Mouse (Mus musculus) kidney, embryonic 15.5 days (tissue): ENCODE measurements around the gene Ccdc126. TPM values are rescaled to one million over a fixed set of nuclear protein-coding genes. Genes with fewer than 3 reads are reported as not detected.
A peak's percentile ranks its signal among the peaks of the same experiment; 100 is the strongest.

Experiments used
- ATAC-seq: fragments of 200-750 bp; cut with Nextera tagmentation; replicated peaks from 2 replicates; pipeline ENCODE4 v1.8.0; 2017; ENCODE audit warnings: moderate TSS enrichment; ENCODE audit not compliant: low FRiP score
- H3K27ac ChIP-seq: fragments of 300-500 bp; sonication (generic); 2 replicates; pipeline ENCODE4 v1.5.1; 2015; ENCODE audit warnings: mild to moderate bottlenecking, inconsistent platforms
- H3K27me3 ChIP-seq: fragments of 300-500 bp; sonication (generic); 2 replicates; pipeline ENCODE4 v1.6.1; 2015; ENCODE audit warnings: inconsistent platforms
- H3K36me3 ChIP-seq: fragments of 300-500 bp; sonication (generic); 2 replicates; pipeline ENCODE4 v1.6.1; 2015; ENCODE audit warnings: inconsistent platforms
- H3K4me1 ChIP-seq: fragments of 300-500 bp; sonication (generic); 2 replicates; pipeline ENCODE4 v1.6.1; 2015; ENCODE audit warnings: inconsistent platforms
- H3K4me2 ChIP-seq: fragments of 300-500 bp; sonication (generic); 2 replicates; pipeline ENCODE4 v1.6.1; 2015; ENCODE audit warnings: moderate library complexity, mild to moderate bottlenecking, inconsistent platforms
- H3K4me3 ChIP-seq: fragments of 300-500 bp; sonication (generic); replicated peaks from 2 replicates; pipeline ENCODE4 v1.5.1; 2015; ENCODE audit warnings: mild to moderate bottlenecking, inconsistent platforms
- H3K9ac ChIP-seq: fragments of 300-500 bp; sonication (generic); 2 replicates; pipeline ENCODE4 v1.6.1; 2015; ENCODE audit warnings: mild to moderate bottlenecking, inconsistent platforms
- H3K9me3 ChIP-seq: fragments of 300-500 bp; sonication (generic); replicated peaks from 2 replicates; pipeline ENCODE4 v1.6.1; 2016; ENCODE audit warnings: inconsistent platforms
- WGBS: fragments of 180-500 bp; shearing (Covaris S2); methylation state at CpG from one replicate; pipeline ENCODE4 v1.1.7; 2015; ENCODE audit warnings: mixed read lengths; 5-methylcytosine and 5-hydroxymethylcytosine counted together
- polyA plus RNA-seq: library from polyadenylated mRNA; unstranded; fragments of >200 nt; fragmentation: Nextera tagmentation; extraction: Ambion mirVana; gene quantifications from 2 replicates; pipeline ENCODE4 v1.2.1, GENCODE M21; 2015

The Ccdc126 gene
- polyA plus RNA-seq, 1 experiment from 2014 or later = 11.4 TPM

DNA sequence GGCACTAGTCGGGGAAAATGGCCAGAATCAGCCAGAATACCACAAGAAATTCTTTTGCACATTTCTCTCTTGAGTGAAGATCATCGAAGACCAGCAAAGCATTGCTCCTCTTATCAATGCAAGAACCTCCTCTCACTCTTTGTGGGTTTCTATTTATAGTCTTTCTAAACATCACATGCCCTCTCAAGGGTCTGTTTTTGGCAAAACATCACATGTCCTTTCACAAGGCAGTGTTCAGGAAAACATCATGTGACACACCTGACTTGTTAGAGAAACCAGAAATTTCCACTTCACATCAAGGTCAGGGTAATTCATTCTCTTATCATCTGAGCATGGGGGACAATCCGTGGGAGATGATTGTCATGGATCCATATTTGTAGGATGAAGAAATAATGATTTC, 35.5 kb downstream of the Ccdc126 start:
- WGBS = 88% methylated on average over 3 of the region's 3 CpGs
- 0 out of 2 replicates have a peak, but pooled peaks cover 2% of the 10 kb centered on the region for H3K9me3 ChIP-seq
- H3K36me3 ChIP-seq = no peaks in the 10 kb centered on the region

DNA sequence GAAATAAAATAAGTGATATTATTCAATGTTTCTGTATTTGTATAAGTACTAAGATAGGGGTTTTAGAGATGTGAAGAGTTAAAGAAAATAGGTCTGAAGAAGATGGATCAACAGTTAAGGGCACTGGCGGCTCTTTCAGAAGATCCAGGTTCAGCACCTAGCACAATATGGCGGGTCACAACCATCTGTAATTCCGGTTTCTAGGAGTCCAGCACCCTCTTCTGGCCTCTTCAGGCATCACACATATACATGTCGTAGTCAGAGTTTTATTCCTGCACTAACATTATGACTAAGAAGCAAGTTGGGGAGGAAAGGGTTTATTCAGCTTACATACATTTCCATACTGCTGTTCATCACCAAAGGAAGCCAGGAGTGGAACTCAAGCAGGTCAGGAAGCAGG, 36.1 kb downstream of the Ccdc126 start:
- H3K36me3 ChIP-seq = no peaks in the 10 kb centered on the region
- H3K4me2 ChIP-seq = no peak overlapping the region
- H3K27ac ChIP-seq = no peak overlapping the region
- 77% methylated on average over 4 of the region's 4 CpGs for WGBS
- H3K27me3 ChIP-seq = no peaks in the 10 kb centered on the region
- no peak overlapping the region for H3K4me3 ChIP-seq
- H3K4me1 ChIP-seq = no peaks in the 10 kb centered on the region
- 0 out of 2 replicates have a peak, but pooled peaks cover under 1% of the 10 kb centered on the region for H3K9me3 ChIP-seq
- ATAC-seq = no peak
- no peak overlapping the region for H3K9ac ChIP-seq

More for the DNA sequence above, 35.5 kb downstream of the Ccdc126 start:
- Histone ChIP-seq H3K9ac (no peak overlapping the region), H3K27me3 (no peaks in the 10 kb centered on the region), H3K4me2 (no peak overlapping the region), H3K4me3 (no peak overlapping the region), H3K27ac (no peak overlapping the region), H3K4me1 (no peaks in the 10 kb centered on the region)
- no peak for ATAC-seq

DNA sequence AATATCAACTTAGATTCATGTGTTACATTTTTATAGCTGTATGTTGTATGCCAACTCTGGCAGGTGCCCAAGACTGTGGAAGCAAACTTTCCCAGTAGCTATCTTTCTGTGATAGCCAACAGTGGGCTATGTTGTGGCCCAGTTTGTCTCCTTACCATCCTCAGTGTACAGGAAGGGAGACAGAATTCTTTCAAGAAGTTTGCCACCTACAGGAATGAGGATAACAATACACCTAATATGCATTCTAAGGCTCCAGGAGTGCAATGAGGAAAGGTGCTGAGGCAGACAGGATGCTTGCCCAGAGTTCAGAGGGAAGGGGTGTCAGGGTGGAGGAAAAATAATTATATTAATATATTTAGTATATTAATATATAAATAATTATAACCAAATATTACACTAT, 41.3 kb downstream of the Ccdc126 start:
- Histone ChIP-seq H3K4me2 (no peak overlapping the region), H3K9me3 (no peaks in the 10 kb centered on the region), H3K9ac (no peak overlapping the region), H3K4me1 (no peaks in the 10 kb centered on the region), H3K27me3 (no peaks in the 10 kb centered on the region), H3K4me3 (no peak overlapping the region), H3K27ac (no peak overlapping the region), H3K36me3 (no peaks in the 10 kb centered on the region)
- ATAC-seq = no peak

DNA sequence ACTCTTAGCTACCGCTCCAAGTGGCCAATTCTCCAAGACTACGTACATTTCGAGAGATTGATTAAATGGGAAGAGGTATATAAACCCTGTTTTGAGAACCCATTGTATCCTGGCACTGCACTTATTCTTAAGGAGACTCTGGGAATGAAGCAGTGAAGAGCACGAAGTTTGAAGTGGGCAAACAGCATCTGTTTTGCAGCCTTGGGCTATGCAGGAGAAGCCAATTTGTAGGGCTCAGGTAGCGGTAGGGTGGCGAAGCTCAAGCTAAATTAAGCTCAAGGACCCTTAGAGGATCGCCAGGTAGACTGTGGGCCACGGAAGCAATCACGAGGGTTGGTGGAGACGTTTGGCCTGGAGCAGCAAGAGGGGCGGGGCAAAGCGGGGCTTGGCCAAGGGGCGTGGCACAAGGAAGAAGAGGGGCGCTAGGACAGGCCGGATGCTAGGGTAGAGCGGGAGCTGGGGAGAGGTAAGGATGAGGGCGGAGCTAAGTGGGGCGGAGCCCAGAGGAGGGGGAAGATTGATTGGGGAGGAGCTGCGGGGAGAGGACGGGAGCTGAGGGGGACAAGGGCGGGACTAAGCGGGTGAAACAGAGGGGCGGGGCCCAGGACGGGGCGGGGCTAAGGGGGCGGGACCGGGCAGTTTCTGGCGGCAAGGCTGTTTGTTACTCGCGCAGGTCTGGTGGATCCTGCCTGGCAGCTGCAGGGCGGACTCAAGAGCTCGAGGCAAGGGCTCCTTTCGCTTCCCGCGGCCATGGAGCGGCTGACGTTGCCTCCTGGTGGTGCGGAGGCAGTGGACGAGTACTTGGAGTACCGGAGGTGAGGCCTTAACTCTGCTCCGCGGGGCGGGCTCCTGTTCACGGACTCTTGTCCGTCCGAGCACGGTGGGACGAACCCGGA, 48.3 kb downstream of the Ccdc126 start, which contains the start of gene Fam221a:
Gene Fam221a, plus strand, starts transcription at position 581 of the 896 bp plus-strand sequence.
- peak; percentile 98 for ATAC-seq
- Histone ChIP-seq H3K4me2 (peak within 1 kb of the TSS; percentile 91), H3K4me1 (peaks cover 11% of the 10 kb centered on the region), H3K9ac (peak within 1 kb of the TSS; percentile 64), H3K4me3 (peak within 1 kb of the TSS; percentile 63), H3K9me3 (no peaks in the 10 kb centered on the region), H3K27me3 (no peaks in the 10 kb centered on the region), H3K36me3 (no peaks in the 10 kb centered on the region), H3K27ac (peak within 1 kb of the TSS; percentile 85)
- 3% methylated on average over 49 of the region's 49 CpGs for WGBS

DNA sequence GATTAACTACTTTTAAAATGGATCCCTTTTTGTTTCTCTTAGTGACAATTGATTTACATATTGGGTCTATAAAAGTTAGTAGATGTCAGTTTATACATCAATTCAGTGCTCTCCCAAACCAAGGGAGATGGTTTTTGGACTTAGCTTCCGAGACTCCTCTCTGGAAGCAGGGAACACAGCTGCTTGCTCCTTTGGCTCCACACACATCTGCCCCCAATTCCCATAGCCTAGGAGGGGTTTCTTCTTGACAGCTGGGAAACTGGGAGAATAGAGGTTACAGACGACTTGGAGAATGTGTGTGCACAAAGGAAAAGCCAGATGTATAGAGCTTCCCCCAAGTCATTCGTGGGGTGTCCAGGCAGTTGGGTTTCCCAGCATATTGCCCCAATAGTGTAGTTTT, 49.1 kb downstream of the Ccdc126 start:
- no peaks in the 10 kb centered on the region for H3K27me3 ChIP-seq
- H3K4me3 ChIP-seq = peak overlapping the region; percentile 63
- H3K4me1 ChIP-seq = peaks cover 11% of the 10 kb centered on the region
- WGBS = 41% methylated on average over 3 of the region's 3 CpGs
- H3K9ac ChIP-seq = peak overlapping the region; percentile 64
- ATAC-seq = no peak
- H3K36me3 ChIP-seq = no peaks in the 10 kb centered on the region
- peak overlapping the region; percentile 91 for H3K4me2 ChIP-seq
- no peaks in the 10 kb centered on the region for H3K9me3 ChIP-seq
- no peak overlapping the region for H3K27ac ChIP-seq

DNA sequence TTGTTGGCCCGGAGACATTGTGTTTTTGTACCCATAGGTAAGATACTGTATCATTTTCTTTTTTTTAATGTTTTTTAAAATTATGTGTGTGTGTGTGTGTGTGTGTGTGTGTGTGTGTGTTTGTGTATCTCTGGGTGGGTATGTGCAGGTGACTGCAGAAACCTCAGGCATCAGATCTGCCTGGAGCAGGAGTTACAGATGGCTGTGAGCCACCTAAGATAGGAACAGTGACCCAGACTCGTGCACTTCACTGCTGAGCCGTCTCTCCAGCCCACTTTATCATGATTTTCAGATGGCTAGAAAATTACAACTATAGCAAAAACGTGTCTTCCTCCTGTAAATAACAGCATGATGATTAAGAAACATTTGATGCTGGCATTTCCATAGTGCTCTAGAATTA, 53.6 kb downstream of the Ccdc126 start:
- 83% methylated on average over 4 of the region's 4 CpGs for WGBS
- H3K36me3 ChIP-seq = no peaks in the 10 kb centered on the region
- no peak for ATAC-seq
- H3K4me2 ChIP-seq = no peak overlapping the region
- H3K4me1 ChIP-seq = peaks cover 7% of the 10 kb centered on the region
- no peak overlapping the region for H3K4me3 ChIP-seq
- no peak overlapping the region for H3K27ac ChIP-seq
- H3K9ac ChIP-seq = no peak overlapping the region
- H3K27me3 ChIP-seq = no peaks in the 10 kb centered on the region
- no peaks in the 10 kb centered on the region for H3K9me3 ChIP-seq

DNA sequence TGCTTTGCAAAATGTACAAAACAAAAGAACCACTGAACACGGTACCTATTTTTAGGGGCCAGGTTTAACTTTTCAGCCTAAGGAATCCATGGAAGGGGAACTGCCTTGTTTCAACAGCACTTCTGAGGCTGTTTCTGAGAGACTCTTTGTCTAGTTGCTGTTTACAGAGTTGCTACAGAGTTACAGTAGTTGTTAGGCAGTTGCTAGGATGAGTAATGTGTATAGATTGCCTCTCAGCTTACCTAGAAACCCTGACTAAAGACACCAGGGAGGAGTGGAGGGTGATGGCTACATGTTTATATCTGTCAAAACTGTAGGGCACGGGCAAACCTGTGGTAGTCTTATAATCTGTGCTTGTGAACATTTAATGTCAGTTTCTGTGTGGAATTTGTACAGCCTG, 54.9 kb downstream of the Ccdc126 start:
- no peak overlapping the region for H3K27ac ChIP-seq
- 85% methylated on average over 2 of the region's 2 CpGs for WGBS

DNA sequence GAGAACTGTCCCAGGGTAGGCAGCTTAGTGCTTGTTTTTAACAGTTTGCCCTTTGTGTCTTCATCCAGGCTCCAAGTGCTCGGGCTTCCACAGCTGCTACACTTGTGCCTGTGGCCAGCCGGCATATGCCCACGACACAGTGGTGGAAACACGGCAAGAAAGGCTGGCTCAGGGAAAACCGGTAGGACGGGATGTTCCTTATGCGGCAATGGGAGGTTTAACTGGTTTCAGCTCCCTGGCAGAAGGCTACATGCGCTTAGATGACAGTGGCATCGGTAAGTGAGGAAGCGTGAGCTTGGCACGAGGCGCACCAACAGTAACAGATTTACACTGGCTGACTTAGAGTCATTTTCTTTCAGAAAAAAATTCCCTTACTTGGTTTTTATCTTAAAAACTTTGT, 59.3 kb downstream of the Ccdc126 start:
- no peak overlapping the region for H3K27ac ChIP-seq
- no peak for ATAC-seq
- no peaks in the 10 kb centered on the region for H3K9me3 ChIP-seq
- no peak overlapping the region for H3K4me3 ChIP-seq
- WGBS = 72% methylated on average over 12 of the region's 12 CpGs
- no peak overlapping the region for H3K9ac ChIP-seq
- no peaks in the 10 kb centered on the region for H3K27me3 ChIP-seq
- H3K4me2 ChIP-seq = no peak overlapping the region
- H3K36me3 ChIP-seq = peaks cover 10% of the 10 kb centered on the region; the same call in 1 of the 2 replicates
- H3K4me1 ChIP-seq = no peaks in the 10 kb centered on the region

More for the DNA sequence above, 54.9 kb downstream of the Ccdc126 start:
- Histone ChIP-seq H3K4me3 (no peak overlapping the region), H3K4me1 (no peaks in the 10 kb centered on the region), H3K27me3 (no peaks in the 10 kb centered on the region), H3K9me3 (no peaks in the 10 kb centered on the region), H3K9ac (no peak overlapping the region), H3K4me2 (no peak overlapping the region), H3K36me3 (no peaks in the 10 kb centered on the region)
- no peak for ATAC-seq

Other genes starting within 250 kb of the Ccdc126 start
- 77.6 and 79.6 TPM in 2 replicates for gene Malsu1, start 245.5 kb upstream of the Ccdc126 start, polyA plus RNA-seq
- 46.2 and 49.7 TPM in 2 replicates for gene Igf2bp3, start 104.3 kb upstream of the Ccdc126 start, polyA plus RNA-seq
- gene Tra2a, start 55.2 kb upstream of the Ccdc126 start, polyA plus RNA-seq = 122 and 130 TPM in 2 replicates
- 5.3 and 6.2 TPM in 2 replicates for gene Fam221a, start 48.5 kb downstream of the Ccdc126 start, polyA plus RNA-seq
- 0.09 TPM in 1 of 2 replicates, not detected in the other for gene Stk31, start 76.3 kb downstream of the Ccdc126 start, polyA plus RNA-seq